8 mouse cellular contexts compared by ENCODE assay signal in the genomic region with DNA sequence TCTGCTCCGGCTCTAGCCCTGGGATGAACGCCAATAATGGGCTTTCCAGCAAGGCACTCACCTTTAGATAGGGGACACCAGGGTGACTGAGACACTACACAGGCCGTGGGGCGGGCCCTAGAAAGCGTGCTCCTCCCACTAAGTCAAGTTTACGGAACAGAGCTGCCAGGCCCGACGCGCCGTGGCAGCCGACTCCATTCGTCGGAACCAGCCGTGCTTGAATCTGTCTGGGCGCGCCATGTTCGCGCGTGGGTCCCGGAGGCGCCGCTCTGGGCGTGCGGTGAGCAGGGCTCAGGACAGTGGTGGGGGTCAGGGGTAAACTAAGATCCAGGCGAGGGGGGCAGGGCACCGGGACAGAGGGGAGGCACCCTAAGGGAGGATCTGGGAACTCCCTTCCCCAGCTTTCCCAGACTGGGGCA. TPM values are rescaled to one million over a fixed set of nuclear protein-coding genes. Genes with fewer than 3 reads are reported as not detected.
DNase-seq lines count a peak whose midpoint lies in the region; ATAC-seq lines count a peak whose summit lies in the region.

Gene Prickle3, plus strand, starts transcription at position 40 of the 419 bp plus-strand sequence.

- intact Hi-C loops in left cerebral cortex, postnatal 25 days (cut with DNase I) = no loop called here

- peak; percentile 97 for ATAC-seq in CD4-positive, CD25-positive, alpha-beta regulatory T cell, adult 4 months
- peak; percentile 71 for ATAC-seq in forebrain, embryonic 15.5 days (replicated peaks)
- ATAC-seq in limb, embryonic 13.5 days (ENCODE audit: low FRiP score, low read depth) = peak; percentile 81
- peak; percentile 40; the same call in 1 of the 2 replicates for ATAC-seq in midbrain, embryonic 13.5 days

- H3K4me2 ChIP-seq in forebrain, embryonic 15.5 days (replicated peaks) = peak within 1 kb of the TSS; percentile 45
- peak within 1 kb of the TSS; percentile 65 for H3K4me2 ChIP-seq in limb, embryonic 13.5 days (replicated peaks)
- peak within 1 kb of the TSS; percentile 47 for H3K4me2 ChIP-seq in midbrain, embryonic 13.5 days (replicated peaks)

- no peak within 1 kb of the TSS for H3K27ac ChIP-seq in forebrain, embryonic 15.5 days (replicated peaks)
- H3K27ac ChIP-seq in hindbrain, embryonic 10.5 days = peak within 1 kb of the TSS; percentile 83
- H3K27ac ChIP-seq in limb, embryonic 13.5 days = peak within 1 kb of the TSS; percentile 33
- H3K27ac ChIP-seq in midbrain, embryonic 13.5 days = no peak within 1 kb of the TSS

- peak; percentile 28 for DNase-seq in adipocyte (ENCODE audit: low spot score)
- no peak for DNase-seq in hindbrain, embryonic 10.5 days (ENCODE audit: low spot score)
- peak; percentile 41 for DNase-seq in thymus, postnatal 25 days
- DNase-seq in left cerebral cortex, postnatal 25 days (ENCODE audit: low spot score in 2 of 2) = no peak

- H3K27me3 ChIP-seq in forebrain, embryonic 15.5 days = no peaks in the 10 kb centered on the region
- H3K27me3 ChIP-seq in hindbrain, embryonic 10.5 days (ENCODE audit: insufficient read depth, poor library complexity, severe bottlenecking) = no peaks in the 10 kb centered on the region
- no peaks in the 10 kb centered on the region for H3K27me3 ChIP-seq in limb, embryonic 13.5 days
- H3K27me3 ChIP-seq in midbrain, embryonic 13.5 days = no peaks in the 10 kb centered on the region

- no peaks in the 10 kb centered on the region for H3K9me3 ChIP-seq in forebrain, embryonic 15.5 days
- peaks cover 3% of the 10 kb centered on the region; the same call in 1 of the 2 replicates for H3K9me3 ChIP-seq in hindbrain, embryonic 10.5 days
- H3K9me3 ChIP-seq in limb, embryonic 13.5 days = no peaks in the 10 kb centered on the region
- H3K9me3 ChIP-seq in midbrain, embryonic 13.5 days = no peaks in the 10 kb centered on the region

- 0 out of 2 replicates have a peak within 1 kb of the TSS, but pooled peaks have one; percentile 36 for H3K9ac ChIP-seq in forebrain, embryonic 15.5 days (replicated peaks)
- peak within 1 kb of the TSS; percentile 70 for H3K9ac ChIP-seq in limb, embryonic 13.5 days
- peak within 1 kb of the TSS; percentile 36; the same call in 1 of the 2 replicates for H3K9ac ChIP-seq in midbrain, embryonic 13.5 days (replicated peaks)

- H3K36me3 ChIP-seq in forebrain, embryonic 15.5 days = no peaks in the 10 kb centered on the region
- H3K36me3 ChIP-seq in hindbrain, embryonic 10.5 days = no peaks in the 10 kb centered on the region
- no peaks in the 10 kb centered on the region for H3K36me3 ChIP-seq in limb, embryonic 13.5 days
- H3K36me3 ChIP-seq in midbrain, embryonic 13.5 days = peaks cover 5% of the 10 kb centered on the region; the same call in 1 of the 2 replicates

- WGBS in forebrain, embryonic 15.5 days = 22% methylated on average over 23 of the region's 26 CpGs
- 17% methylated on average over 26 of the region's 26 CpGs for WGBS in hindbrain, embryonic 10.5 days
- 26% methylated on average over 26 of the region's 26 CpGs for WGBS in limb, embryonic 13.5 days
- WGBS in midbrain, embryonic 13.5 days = 40% methylated on average over 25 of the region's 26 CpGs

- 0 out of 2 replicates have a peak, but pooled peaks cover 4% of the 10 kb centered on the region for H3K4me1 ChIP-seq in forebrain, embryonic 15.5 days
- peaks cover 22% of the 10 kb centered on the region for H3K4me1 ChIP-seq in hindbrain, embryonic 10.5 days (replicated peaks)
- H3K4me1 ChIP-seq in limb, embryonic 13.5 days = peaks cover 11% of the 10 kb centered on the region; the same call in 1 of the 2 replicates
- H3K4me1 ChIP-seq in midbrain, embryonic 13.5 days (replicated peaks) = 0 out of 2 replicates have a peak, but pooled peaks cover 11% of the 10 kb centered on the region

- H3K4me3 ChIP-seq in forebrain, embryonic 15.5 days = peak within 1 kb of the TSS; percentile 34
- H3K4me3 ChIP-seq in hindbrain, embryonic 10.5 days = peak within 1 kb of the TSS; percentile 51
- peak within 1 kb of the TSS; percentile 51 for H3K4me3 ChIP-seq in limb, embryonic 13.5 days
- peak within 1 kb of the TSS; percentile 26 for H3K4me3 ChIP-seq in midbrain, embryonic 13.5 days (replicated peaks)

RNA-seq across cellular contexts. Expression of gene Prickle3, which starts in this region (rescaled TPM):
- 1 to 10 TPM; 8.3 to 9.4 TPM for polyA plus RNA-seq in CD4-positive, CD25-positive, alpha-beta regulatory T cell, adult 4 months (2017; shearing (Covaris generic))
- 1.3 and 1.9 TPM in 2 replicates for polyA plus RNA-seq in forebrain, embryonic 15.5 days (2015; fragmentation: Nextera tagmentation; extraction: Ambion mirVana)
- polyA plus RNA-seq in hindbrain, embryonic 10.5 days (2016; fragmentation: Nextera tagmentation; extraction: Ambion mirVana) = 4.4 and 4.5 TPM in 2 replicates
- 9.6 and 10.0 TPM in 2 replicates for polyA plus RNA-seq in limb, embryonic 13.5 days (2015; fragmentation: Nextera tagmentation; extraction: Ambion mirVana)
- polyA plus RNA-seq in midbrain, embryonic 13.5 days (2015; fragmentation: Nextera tagmentation; extraction: Ambion mirVana) = 1.1 and 1.2 TPM in 2 replicates
- total RNA-seq in left cerebral cortex, postnatal 25 days (2021) = 1 to 10 TPM in 1 of 2 experiments, under 1 TPM in 1; 0.76 to 2.0 TPM

Comparison
In these comparisons a context has a peak if more than half of its experiments do, and no peak if none do; other contexts are left out.
1. ATAC-seq: peak in every context shown above with its lines; median percentile 97 in CD4-positive, CD25-positive, alpha-beta regulatory T cell, adult 4 months; 81 in limb, embryonic 13.5 days; 71 in forebrain, embryonic 15.5 days; 40 in midbrain, embryonic 13.5 days.
2. DNase-seq: peak in adipocyte (single experiment) and thymus, postnatal 25 days (single experiment); none in hindbrain, embryonic 10.5 days (single experiment) and left cerebral cortex, postnatal 25 days (0 of 2).
3. H3K27ac ChIP-seq: peak in hindbrain, embryonic 10.5 days (single experiment) and limb, embryonic 13.5 days (single experiment); none in forebrain, embryonic 15.5 days (single experiment) and midbrain, embryonic 13.5 days (single experiment).
4. Peak in every context shown above with its lines, with median percentiles within 50 percentile points of each other: H3K4me2 ChIP-seq, H3K4me3 ChIP-seq and H3K9ac ChIP-seq.